In genomic region chr17:44776738-44777270, GRCm38 (mm10) we compare ENCODE assay signal across 8 mouse cellular contexts. TPM values are rescaled to one million over a fixed set of nuclear protein-coding genes. Genes with fewer than 3 reads are reported as not detected.
A peak's percentile ranks its signal among the peaks of the same experiment; 100 is the strongest.
DNase-seq lines count a peak whose midpoint lies in the region; ATAC-seq and TF ChIP-seq lines count a peak whose summit lies in the region.

Gene Supt3 (plus strand): TSS chr17:44777152.

- POLR2A ChIA-PET in Patski (lab: Charles Lee) = interaction anchor here (1.1 kb wide), 1 partner anchor 242 kb away, joined by 3 read pairs; no protein-coding TSS in a partner anchor

- H3K27ac ChIP-seq in hindbrain, embryonic 14.5 days = peak within 1 kb of the TSS; percentile 94

- CTCF ChIA-PET in Patski (lab: Charles Lee) = interaction anchor here (1.1 to 1.3 kb wide), 2 partner anchors 19 to 498 kb away, joined by 3 to 4 read pairs; no protein-coding TSS in a partner anchor

- no peaks in the 10 kb centered on the region for H3K27me3 ChIP-seq in Patski
- no peaks in the 10 kb centered on the region for H3K27me3 ChIP-seq in hindbrain, embryonic 14.5 days (ENCODE audit: control insufficient read depth, insufficient read depth, low read length)

- H3K9me3 ChIP-seq in hindbrain, embryonic 14.5 days (ENCODE audit: control insufficient read depth, low read length) = no peaks in the 10 kb centered on the region

- H3K4me3 ChIP-seq in hindbrain, embryonic 14.5 days (replicated peaks; ENCODE audit: low read length) = peak within 1 kb of the TSS; percentile 89

- in situ Hi-C loops in Patski (cut with MboI; ENCODE audit: low pct_unique_long_range_greater_than_20kb) = loop anchor here (25.0 kb wide), 1 partner anchor 485 kb away; no protein-coding TSS in a partner anchor

- ATAC-seq in Patski = peak; percentile 79
- peak; percentile 98 for ATAC-seq in hindbrain, embryonic 14.5 days (ENCODE audit: low FRiP score)

- H3K4me2 ChIP-seq in hindbrain, embryonic 14.5 days (replicated peaks) = peak within 1 kb of the TSS; percentile 70

- peaks cover 6% of the 10 kb centered on the region; the same call in 1 of the 2 replicates for H3K4me1 ChIP-seq in hindbrain, embryonic 14.5 days (replicated peaks; ENCODE audit: control insufficient read depth, insufficient read depth, low read length)

- H3K9ac ChIP-seq in hindbrain, embryonic 14.5 days = peak within 1 kb of the TSS; percentile 98

- H3K36me3 ChIP-seq in hindbrain, embryonic 14.5 days (replicated peaks; ENCODE audit: control insufficient read depth, insufficient read depth) = no peaks in the 10 kb centered on the region

- DNase-seq in Patski (ENCODE audit: low read depth, low spot score) = peak; percentile 42
- DNase-seq in cerebellum, postnatal 14 days = peak; percentile 98 to 99
- DNase-seq in frontal cortex, postnatal 14 days (ENCODE audit: low spot score in 2 of 2) = peak; percentile 92 to 94
- DNase-seq in hindbrain, embryonic 14.5 days (ENCODE audit: low spot score) = peak; percentile 99
- peak; percentile 96 to 97 for DNase-seq in layer of hippocampus, postnatal 36 days
- DNase-seq in lung, postnatal 36 days = peak; percentile 96
- peak; percentile 97 for DNase-seq in retina, postnatal 1 day
- peak; percentile 93 to 96 for DNase-seq in urinary bladder, adult 18-20 months (ENCODE audit: low spot score in 2 of 2)

- 0% methylated on average over 40 of the region's 40 CpGs for whole genome bisulfite sequencing in hindbrain, embryonic 14.5 days

- TF ChIP-seq CTCF in Patski (IDR thresholded peaks at IDR 0.05) = peak; percentile 52

RNA-seq across cellular contexts. Expression of gene Supt3, which starts in this region (rescaled TPM):
- 28.5 TPM for polyA plus RNA-seq in Patski (2021)
- 26.1 and 26.2 TPM in 2 replicates for polyA plus RNA-seq in hindbrain, embryonic 14.5 days (2014; fragmentation: Nextera tagmentation; extraction: Ambion mirVana)
- total RNA-seq in layer of hippocampus, postnatal 36 days (2021) = 10 to 100 TPM; 15.9 to 17.2 TPM

Comparison
In these comparisons a context has a peak if more than half of its experiments do, and no peak if none do; other contexts are left out.
1. Peak in every context shown above with its lines: DNase-seq, ATAC-seq, H3K4me3 ChIP-seq and H3K27ac ChIP-seq.
2. DNase-seq: peak in every context shown above with its lines; median percentile 99 in hindbrain, embryonic 14.5 days; 98 in cerebellum, postnatal 14 days; 97 in retina, postnatal 1 day; 96 in layer of hippocampus, postnatal 36 days; 96 in lung, postnatal 36 days; 94 in urinary bladder, adult 18-20 months; 93 in frontal cortex, postnatal 14 days; 42 in Patski.